Mouse (Mus musculus) Patski (cell line): ENCODE measurements around the gene Prmt7. TPM values are rescaled to one million over a fixed set of nuclear protein-coding genes. Genes with fewer than 3 reads are reported as not detected.
"Not testable (repeated sequence)": the region's sequence is repeated elsewhere in the genome, so short reads cannot be mapped to it uniquely, and the experiment has no call there.

Experiments used
- ATAC-seq: fragments of 100-300 bp; one replicate; pipeline ENCODE4 v1.8.0; 2021
- CTCF ChIA-PET: fragments of 350-600 bp; sonication (Branson Sonifier 250); formaldehyde crosslinking; loops from one replicate; lab custom pipeline; 2022; ENCODE audit warnings: inconsistent platforms; lab: Charles Lee
- POLR2A ChIA-PET: fragments of 350-600 bp; sonication (Branson Sonifier 250); formaldehyde crosslinking; loops from one replicate; lab custom pipeline; 2022; ENCODE audit warnings: antibody characterized with exemption, inconsistent platforms; lab: Charles Lee
- DNase-seq: peaks from one replicate; pipeline ENCODE4 v3.0.0-alpha.2; 2011; ENCODE audit warnings: low read depth, low spot score
- H3K27me3 ChIP-seq: fragments of 371-371 bp; one replicate; pipeline ENCODE4 v1.5.1; 2021
- CTCF ChIP-seq: fragments of 100-300 bp; IDR thresholded peaks from one replicate; pipeline ENCODE4 v1.5.1; 2021
- in situ Hi-C: fragments of 300-500 bp; cut with MboI; formaldehyde crosslinking; loops from 3 replicates; pipeline ENCODE4 v1.11.1; 2018; ENCODE audit warnings: low pct_unique_long_range_greater_than_20kb, mixed read lengths
- polyA plus RNA-seq: library from polyadenylated mRNA; unstranded; gene quantifications from one replicate; pipeline ENCODE4 v1.2.3, GENCODE M21; 2021

Prmt7 gene
- polyA plus RNA-seq, 1 experiment from 2014 or later = 26.1 TPM

DNA sequence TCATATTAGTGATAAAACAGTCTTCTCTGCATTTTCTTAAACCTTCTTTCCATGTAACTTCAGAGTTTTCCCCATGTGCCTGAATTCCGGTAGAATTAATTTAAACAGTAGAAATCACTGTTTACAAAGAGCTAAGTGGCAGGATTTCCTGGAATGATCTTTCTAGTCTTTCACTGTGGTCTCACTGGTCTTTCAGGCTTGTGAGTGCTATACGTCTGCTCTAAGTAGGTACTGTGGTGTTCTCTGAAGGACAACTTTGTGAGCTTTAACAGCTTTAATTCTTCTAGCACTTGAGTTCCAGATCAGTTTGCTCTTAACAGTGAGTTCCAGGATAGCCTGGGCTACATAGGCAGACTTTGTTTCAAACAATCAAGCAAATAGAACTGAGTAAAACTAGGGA lies 32.3 kb upstream of the Prmt7 start:
- ChIA-PET POLR2A (interaction anchor here (0.5 kb wide), 1 partner anchor 14 kb away, joined by 3 read pairs; no protein-coding TSS in a partner anchor), CTCF (interaction anchor here (1.9 kb wide), 1 partner anchor 13 kb away, joined by 8 read pairs; no protein-coding TSS in a partner anchor)
- ATAC-seq (no peak), DNase-seq (no peak)
- no peak for TF ChIP-seq CTCF
- H3K27me3 ChIP-seq = no peaks in the 10 kb centered on the region
- in situ Hi-C loops = no loop called here

DNA sequence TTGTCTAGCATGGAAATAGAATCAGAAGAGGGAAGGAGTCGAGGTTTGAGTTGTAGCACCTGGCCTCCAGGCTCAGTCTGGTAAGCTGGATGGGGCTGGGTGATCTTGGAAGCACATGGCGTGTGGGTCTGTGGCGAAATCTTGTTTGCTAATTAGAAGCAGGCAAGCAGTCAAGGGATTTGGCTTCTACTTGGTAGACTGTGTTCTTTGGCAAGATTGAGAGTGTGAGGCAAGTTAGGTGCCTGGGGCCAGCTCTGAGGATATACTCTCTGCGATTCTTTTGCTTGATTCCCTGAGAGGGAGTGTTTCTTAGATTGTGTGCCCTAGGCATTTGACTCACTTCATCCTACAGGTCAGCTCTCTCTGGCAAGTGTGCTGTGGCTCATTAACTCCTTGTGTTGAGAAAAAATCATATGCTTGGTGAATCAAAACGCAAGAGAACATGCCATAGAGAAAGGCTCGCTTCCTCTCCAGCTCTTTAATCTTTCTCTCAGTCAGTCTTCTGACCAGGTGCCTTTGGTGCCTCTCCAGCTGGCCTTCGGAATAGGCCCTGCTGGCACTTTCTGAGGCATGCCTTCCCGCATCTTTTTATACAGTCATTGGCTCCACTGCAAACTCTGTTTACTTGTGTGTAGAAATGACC lies 25.0 kb upstream of the Prmt7 start:
- ATAC-seq (peak; percentile 97), DNase-seq (peak; percentile 92)
- H3K27me3 ChIP-seq = no peaks in the 10 kb centered on the region
- no peak for TF ChIP-seq CTCF
- ChIA-PET POLR2A (interaction anchor here (1.0 to 2.3 kb wide), 5 partner anchors 8 to 17 kb away, joined by 4 to 8 read pairs (median 4); partner anchors contain the start of gene Slc7a6), CTCF (interaction anchor here (1.2 to 2.2 kb wide), 5 partner anchors 8 to 45 kb away, joined by 3 to 8 read pairs (median 5); no protein-coding TSS in a partner anchor)
- in situ Hi-C loops = no loop called here

DNA sequence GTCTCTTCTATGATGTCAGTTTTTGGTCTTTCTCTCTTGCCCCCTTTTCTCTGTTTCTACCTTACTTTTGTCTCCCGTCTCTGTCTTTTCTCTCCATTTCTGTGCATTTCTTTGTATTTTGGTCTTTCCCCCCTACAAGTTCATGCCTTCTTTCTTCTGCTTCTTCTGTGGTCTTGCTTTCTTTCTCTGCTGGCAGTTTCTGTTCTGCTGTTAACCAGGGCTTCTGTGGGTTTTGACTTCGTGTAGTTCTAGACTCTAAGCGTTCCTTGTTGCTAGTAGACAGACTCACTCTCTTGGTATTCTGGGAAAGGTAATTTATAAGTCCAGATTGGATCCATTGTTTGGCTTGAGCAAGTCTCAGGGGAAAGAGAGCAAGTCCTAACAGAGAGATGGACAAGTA lies 24.3 kb upstream of the Prmt7 start:
- ATAC-seq (no peak), DNase-seq (no peak)
- in situ Hi-C loops = no loop called here
- H3K27me3 ChIP-seq = no peaks in the 10 kb centered on the region
- ChIA-PET POLR2A (interaction anchor here (1.5 to 1.9 kb wide), 2 partner anchors 11 kb away, joined by 4 to 5 read pairs; no protein-coding TSS in a partner anchor), CTCF (interaction anchor here (1.2 to 2.2 kb wide), 4 partner anchors 8 to 21 kb away, joined by 3 to 8 read pairs (median 6); no protein-coding TSS in a partner anchor)
- no peak for TF ChIP-seq CTCF

DNA sequence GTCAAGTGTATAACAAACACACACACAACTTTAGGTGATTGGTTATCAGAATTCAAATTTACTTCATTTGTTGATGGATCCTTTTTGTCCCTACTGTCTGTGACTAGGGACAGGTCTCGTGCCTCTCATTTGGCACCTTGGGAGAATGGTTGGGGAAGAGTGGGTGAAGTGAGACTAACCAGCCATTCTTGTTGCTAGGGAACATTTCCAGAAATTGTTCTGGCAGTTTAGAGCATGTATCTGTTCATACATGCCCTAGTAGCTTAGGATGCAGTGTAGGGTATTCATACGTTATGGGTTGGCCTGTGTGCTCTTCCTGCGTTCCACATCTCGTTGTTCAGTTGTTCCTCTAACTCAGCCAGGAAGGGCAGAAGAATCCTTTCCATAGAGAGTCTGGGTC lies 21.6 kb upstream of the Prmt7 start:
- in situ Hi-C loops = no loop called here
- POLR2A ChIA-PET = no interaction called here
- no peak for ATAC-seq
- TF ChIP-seq CTCF = no peak
- H3K27me3 ChIP-seq = no peaks in the 10 kb centered on the region
- CTCF ChIA-PET = no interaction called here
- no peak for DNase-seq

DNA sequence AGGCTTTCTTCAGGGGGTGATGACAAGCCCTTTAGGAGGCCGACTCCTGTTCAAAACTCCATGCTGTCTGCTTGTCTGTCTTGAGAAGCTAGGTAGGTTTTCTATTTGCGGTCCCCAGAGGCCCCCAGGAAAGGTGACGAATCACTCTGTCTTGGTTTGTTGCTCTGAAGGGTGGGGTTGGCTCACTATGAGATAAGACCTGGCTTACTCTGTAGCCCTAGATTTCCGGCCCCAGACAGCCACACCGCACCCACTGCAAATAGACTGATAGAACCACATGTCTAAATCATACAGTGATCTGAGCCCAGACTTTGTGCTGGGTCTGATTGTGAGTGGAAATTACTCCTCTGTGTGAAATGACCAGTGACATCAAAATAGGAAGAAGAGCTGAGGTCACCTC lies 19.1 kb upstream of the Prmt7 start:
- ChIA-PET CTCF (interaction anchor here (8.0 kb wide), 1 partner anchor 27 kb away, joined by 116 read pairs; no protein-coding TSS in a partner anchor), POLR2A (no interaction called here)
- TF ChIP-seq CTCF = no peak
- H3K27me3 ChIP-seq = no peaks in the 10 kb centered on the region
- no peak for DNase-seq
- ATAC-seq = no peak
- in situ Hi-C loops = no loop called here

DNA sequence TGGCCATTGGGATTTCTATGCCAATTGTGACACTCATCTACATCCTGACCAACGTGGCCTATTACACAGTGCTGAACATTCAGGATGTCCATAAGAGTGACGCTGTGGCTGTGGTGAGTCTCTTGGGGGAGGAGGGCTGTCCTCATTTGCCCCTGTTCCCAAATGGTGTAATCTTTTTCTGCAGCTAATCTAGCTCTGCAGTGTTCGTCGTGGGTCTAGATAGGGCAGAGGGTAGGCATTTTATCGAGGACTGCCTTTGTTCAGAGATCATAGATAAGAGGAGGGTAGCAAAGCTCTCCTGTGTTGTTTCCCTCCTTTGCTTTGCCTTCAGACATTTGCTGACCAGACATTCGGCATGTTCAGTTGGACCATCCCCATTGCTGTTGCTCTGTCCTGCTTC lies 17.6 kb upstream of the Prmt7 start:
- DNase-seq = no peak
- in situ Hi-C loops = no loop called here
- ATAC-seq = peak; percentile 82
- ChIA-PET POLR2A (interaction anchor here (0.6 to 2.2 kb wide), 5 partner anchors 21 to 29 kb away, joined by 3 to 13 read pairs (median 4); partner anchors contain the start of gene Slc7a6), CTCF (interaction anchor here (0.9 to 8.0 kb wide), 4 partner anchors 24 to 68 kb away, joined by 3 to 116 read pairs (median 3); partner anchors contain the start of gene Slc7a6)
- no peaks in the 10 kb centered on the region for H3K27me3 ChIP-seq
- no peak for TF ChIP-seq CTCF

DNA sequence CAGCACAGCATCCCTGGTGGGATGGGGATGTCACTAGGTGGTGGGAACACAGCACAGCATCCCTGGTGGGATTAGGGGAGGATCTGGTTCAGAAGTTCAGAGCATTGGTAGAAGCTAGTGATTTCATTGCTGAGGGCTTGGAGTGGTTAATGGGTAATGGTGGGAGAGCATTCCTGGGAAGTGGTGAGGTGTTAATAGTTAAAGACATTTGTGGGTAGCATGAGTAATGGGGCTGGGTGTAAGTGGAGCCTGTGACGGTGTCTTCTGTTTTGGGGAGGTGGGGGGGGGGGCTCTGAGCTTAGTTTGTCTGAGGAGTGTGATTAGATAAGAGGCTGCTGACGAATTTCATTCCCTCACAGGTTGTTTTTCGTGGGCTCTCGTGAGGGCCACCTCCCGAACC lies 16.7 kb upstream of the Prmt7 start:
- CTCF ChIA-PET = interaction anchor here (1.4 to 8.0 kb wide), 2 partner anchors 8 to 29 kb away, joined by 5 to 116 read pairs; no protein-coding TSS in a partner anchor

DNA sequence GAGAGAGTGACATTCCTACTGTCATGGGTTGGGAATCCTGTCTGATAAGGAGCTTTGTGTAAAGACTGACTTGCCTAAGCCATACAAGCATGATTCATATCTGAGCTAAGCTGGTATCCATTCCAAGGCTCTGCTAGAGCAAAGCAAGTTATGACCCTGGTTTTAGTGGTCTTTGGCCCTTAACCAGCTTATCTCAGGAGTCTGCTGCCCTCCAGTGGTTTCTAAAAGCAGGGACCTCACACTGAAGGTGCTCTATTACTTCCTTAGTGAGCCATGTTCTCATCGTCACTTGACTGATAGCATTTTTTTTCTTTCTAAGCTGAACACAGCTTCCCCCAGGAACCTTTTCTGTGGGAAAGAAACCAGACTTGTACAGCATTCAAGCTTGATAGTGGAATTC lies 12.0 kb upstream of the Prmt7 start:
- POLR2A ChIA-PET = interaction anchor here (1.0 to 1.3 kb wide), 2 partner anchors 30 to 35 kb away, joined by 3 to 8 read pairs; partner anchors contain the start of gene Slc7a6
- in situ Hi-C loops = loop anchor here (5.0 kb wide), 1 partner anchor 41 kb away; no protein-coding TSS in a partner anchor
- CTCF ChIA-PET = interaction anchor here (0.7 to 8.0 kb wide), 13 partner anchors 10 to 60 kb away, joined by 3 to 116 read pairs (median 5); partner anchors contain the start of genes Prmt7, Slc7a6 and Slc7a6os
- DNase-seq = peak; percentile 74
- H3K27me3 ChIP-seq = no peaks in the 10 kb centered on the region
- ATAC-seq = peak; percentile 64
- peak; percentile 89 for TF ChIP-seq CTCF

More for the DNA sequence above, 16.7 kb upstream of the Prmt7 start:
- ATAC-seq = peak; percentile 34
- no peaks in the 10 kb centered on the region for H3K27me3 ChIP-seq
- TF ChIP-seq CTCF = no peak
- POLR2A ChIA-PET = interaction anchor here (1.3 to 3.1 kb wide), 5 partner anchors 9 to 30 kb away, joined by 3 to 13 read pairs (median 8); partner anchors contain the start of gene Slc7a6
- DNase-seq = peak; percentile 56
- in situ Hi-C loops = no loop called here

DNA sequence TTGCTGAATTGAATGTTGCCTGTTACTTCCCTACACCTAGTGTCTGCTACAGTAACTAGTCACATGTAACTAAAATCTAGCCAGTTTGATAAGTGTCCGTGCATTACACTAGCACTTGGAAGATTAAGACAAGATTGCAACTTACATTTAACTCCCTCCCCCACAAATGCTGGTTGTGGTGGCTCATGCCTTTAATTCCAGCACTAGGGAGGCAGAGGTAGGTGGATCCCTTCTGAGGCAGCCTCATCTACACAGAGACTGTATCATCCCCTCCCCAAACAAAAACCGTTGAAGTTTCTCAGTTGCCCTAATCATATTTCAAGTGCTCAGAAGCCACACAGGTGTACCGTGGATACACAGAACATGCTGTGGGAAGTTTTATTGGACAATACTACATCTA lies 11.1 kb upstream of the Prmt7 start:
- in situ Hi-C loops = loop anchor here (5.0 kb wide), 1 partner anchor 42 kb away; no protein-coding TSS in a partner anchor
- ChIA-PET POLR2A (interaction anchor here (1.0 kb wide), 1 partner anchor 31 kb away, joined by 3 read pairs; the partner anchor contains the start of gene Slc7a6), CTCF (interaction anchor here (1.1 to 2.3 kb wide), 2 partner anchors 19 to 57 kb away, joined by 5 to 7 read pairs; no protein-coding TSS in a partner anchor)
- H3K27me3 ChIP-seq, ATAC-seq, DNase-seq: not testable (repeated sequence)

DNA sequence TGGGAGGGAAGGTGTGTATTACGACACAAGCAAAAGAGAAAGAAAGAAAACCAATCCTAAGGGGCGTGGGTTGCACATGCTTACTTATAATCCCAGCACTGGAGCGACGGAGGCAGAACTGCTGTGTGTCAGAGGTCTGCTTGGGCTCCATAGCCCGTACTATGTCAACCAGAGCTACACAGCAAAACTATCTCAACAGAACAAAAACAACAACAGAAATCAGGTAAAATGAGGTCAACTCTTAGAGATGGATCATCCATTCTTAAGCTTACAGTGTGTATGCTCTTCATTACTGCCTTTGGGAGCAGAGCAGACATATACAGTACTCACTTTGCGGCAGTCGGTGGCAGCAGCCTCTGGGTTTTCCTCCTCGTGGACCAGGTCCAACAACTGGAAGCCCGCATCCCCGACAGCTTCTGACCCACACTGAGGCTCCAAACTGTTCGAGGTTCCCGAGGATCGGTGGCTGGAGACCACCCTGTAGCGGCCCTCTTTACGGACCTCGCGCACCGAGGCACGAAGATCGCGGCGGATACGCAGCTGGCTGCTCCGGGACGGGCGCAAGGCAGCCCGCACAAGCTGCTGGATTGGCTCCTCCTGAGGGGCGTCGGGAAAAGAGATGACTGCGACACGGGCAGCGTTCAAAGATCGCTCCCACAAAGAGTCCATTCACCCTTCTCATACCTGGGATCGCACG lies 553 bp upstream of the Prmt7 start:
- POLR2A ChIA-PET = interaction anchor here (0.7 to 1.5 kb wide), 5 partner anchors 10 to 192 kb away, joined by 3 to 5 read pairs (median 4); no protein-coding TSS in a partner anchor
- TF ChIP-seq CTCF = no peak
- in situ Hi-C loops = loop anchor here (5.0 kb wide), 1 partner anchor 192 kb away; no protein-coding TSS in a partner anchor

More for the DNA sequence above, 553 bp upstream of the Prmt7 start:
- H3K27me3 ChIP-seq = no peaks in the 10 kb centered on the region
- CTCF ChIA-PET = interaction anchor here (1.0 to 3.6 kb wide), 7 partner anchors 10 to 123 kb away, joined by 3 to 23 read pairs (median 4); no protein-coding TSS in a partner anchor
- ATAC-seq = peak; percentile 49
- no peak for DNase-seq
